Mouse (Mus musculus) kidney, postnatal 0 days (tissue): Measurements from ENCODE around the gene Chst8. TPM values are rescaled to one million over a fixed set of nuclear protein-coding genes. Genes with fewer than 3 reads are reported as not detected.

ENCODE experiments used
- ATAC-seq: fragments of 200-750 bp; cut with Nextera tagmentation; replicated peaks from 2 replicates; pipeline ENCODE4 v1.8.0; 2017; ENCODE audit warnings: low read depth, moderate number of reproducible peaks, moderate TSS enrichment, moderate library complexity; ENCODE audit not compliant: low FRiP score
- DNase-seq: peaks from one replicate; pipeline ENCODE4 v3.0.0-alpha.2; 2016; ENCODE audit warnings: low spot score
- H3K27ac ChIP-seq: fragments of 300-500 bp; sonication (generic); 2 replicates; pipeline ENCODE4 v1.5.1; 2014; ENCODE audit warnings: mild to moderate bottlenecking
- H3K27me3 ChIP-seq: fragments of 300-500 bp; sonication (generic); 2 replicates; pipeline ENCODE4 v1.6.1; 2014; ENCODE audit warnings: low read length, mixed read lengths; ENCODE audit not compliant: insufficient read depth
- H3K36me3 ChIP-seq: fragments of 300-500 bp; sonication (generic); 2 replicates; pipeline ENCODE4 v1.6.1; 2014; ENCODE audit warnings: low read length, mixed read lengths; ENCODE audit not compliant: insufficient read depth
- H3K4me1 ChIP-seq: fragments of 300-500 bp; sonication (generic); replicated peaks from 2 replicates; pipeline ENCODE4 v1.6.1; 2014; ENCODE audit warnings: antibody characterized with exemption, low read length, mixed read lengths; ENCODE audit not compliant: insufficient read depth
- H3K4me2 ChIP-seq: fragments of 300-500 bp; sonication (generic); 2 replicates; pipeline ENCODE4 v1.6.1; 2014; ENCODE audit warnings: mild to moderate bottlenecking, low read length, moderate library complexity, mixed read lengths
- H3K4me3 ChIP-seq: fragments of 300-500 bp; sonication (generic); replicated peaks from 2 replicates; pipeline ENCODE4 v1.5.1; 2014; ENCODE audit warnings: low read depth, low read length
- H3K9ac ChIP-seq: fragments of 300-500 bp; sonication (generic); 2 replicates; pipeline ENCODE4 v1.6.1; 2014; ENCODE audit warnings: low read depth, low read length
- H3K9me3 ChIP-seq: fragments of 300-500 bp; sonication (generic); replicated peaks from 2 replicates; pipeline ENCODE4 v1.6.1; 2016; ENCODE audit warnings: low read length, inconsistent platforms, mixed read lengths
- CTCF ChIP-seq: IDR thresholded peaks from 2 replicates; pipeline ENCODE4 v1.5.1; 2016; ENCODE audit warnings: antibody characterized with exemption, low read depth, mild to moderate bottlenecking, moderate library complexity
- WGBS: fragments of 180-500 bp; shearing (Covaris S2); extraction: QIAGEN DNeasy Blood & Tissue Kit; methylation state at CpG from one replicate; pipeline ENCODE4 v1.1.7; 2014; 5-methylcytosine and 5-hydroxymethylcytosine counted together
- polyA plus RNA-seq: library from polyadenylated mRNA; unstranded; fragments of >200 nt; fragmentation: Nextera tagmentation; extraction: Ambion mirVana; gene quantifications from 2 replicates; pipeline ENCODE4 v1.2.1, GENCODE M21; 2015

Gene Chst8
- polyA plus RNA-seq, 1 experiment from 2014 or later, result 14.1 TPM

DNA sequence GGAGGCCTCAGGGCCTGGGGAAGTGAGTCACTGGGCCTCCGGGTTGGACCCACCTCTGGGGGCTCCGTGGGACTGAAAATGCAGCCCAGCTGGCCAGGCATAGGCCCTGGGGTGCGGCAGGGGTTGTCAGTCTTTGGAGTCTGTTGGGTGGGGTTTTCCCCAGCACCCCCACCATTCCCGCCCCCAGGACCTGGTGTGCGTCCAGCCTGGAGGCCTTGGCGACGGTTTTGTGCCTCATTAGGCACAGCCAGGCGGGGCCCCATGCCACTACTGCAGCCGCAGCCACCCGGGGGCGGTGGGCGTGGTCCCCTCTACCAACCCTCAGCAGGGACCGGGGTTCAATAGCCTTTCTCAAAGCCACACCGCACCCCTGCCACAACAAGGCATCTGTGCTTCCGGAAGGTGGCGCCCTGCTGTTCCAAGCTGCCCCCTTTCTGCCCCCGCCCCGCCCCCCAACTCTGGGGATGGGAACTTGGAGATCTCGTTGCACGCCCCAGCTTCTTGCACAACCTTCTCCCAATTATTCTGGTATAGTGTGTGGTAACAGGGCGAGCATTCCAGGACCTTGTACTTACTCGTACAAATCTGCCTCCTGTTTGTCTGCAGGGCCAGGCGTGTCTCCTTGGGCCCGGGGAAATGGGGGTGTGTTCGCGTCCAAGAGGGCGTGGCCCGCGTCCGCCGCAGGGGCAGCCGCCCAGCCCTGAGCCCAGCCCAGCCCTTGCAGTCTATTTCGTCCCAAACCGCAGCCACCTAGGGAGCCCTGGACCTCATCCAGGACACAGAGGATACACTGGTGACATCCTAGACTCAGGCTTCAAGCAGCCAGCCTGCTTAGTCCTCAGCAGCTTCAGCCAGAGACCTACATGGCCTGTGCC is 182.1 kb downstream of the Chst8 start:
- H3K4me1 ChIP-seq, result 0 out of 2 replicates have a peak, but pooled peaks cover 3% of the 10 kb centered on the region
- peak overlapping the region; percentile 39 for H3K4me3 ChIP-seq
- H3K9ac ChIP-seq, result peak overlapping the region; percentile 62
- DNase-seq, result peak; percentile 79
- under 1% methylated on average over 34 of the region's 34 CpGs for WGBS
- ATAC-seq, result peak; percentile 89
- H3K36me3 ChIP-seq, result no peaks in the 10 kb centered on the region
- peak overlapping the region; percentile 75 for H3K4me2 ChIP-seq
- H3K9me3 ChIP-seq, result no peaks in the 10 kb centered on the region
- peak overlapping the region; percentile 81 for H3K27ac ChIP-seq
- H3K27me3 ChIP-seq, result no peaks in the 10 kb centered on the region
- TF ChIP-seq CTCF, result peak; percentile 47; the same call in 1 of the 2 replicates

GRCm38 (mm10) chr7:34629702-34630210 is 182.8 kb downstream of the Chst8 start:
- WGBS, result 23% methylated on average over 8 of the region's 8 CpGs
- H3K36me3 ChIP-seq, result no peaks in the 10 kb centered on the region
- DNase-seq (no peak), ATAC-seq (peak; percentile 34)
- 0 out of 2 replicates have a peak, but pooled peaks cover 3% of the 10 kb centered on the region for H3K4me1 ChIP-seq
- peak overlapping the region; percentile 81 for H3K27ac ChIP-seq
- peak overlapping the region; percentile 62 for H3K9ac ChIP-seq
- peak overlapping the region; percentile 75 for H3K4me2 ChIP-seq
- TF ChIP-seq CTCF, result no peak
- H3K27me3 ChIP-seq, result no peaks in the 10 kb centered on the region
- no peaks in the 10 kb centered on the region for H3K9me3 ChIP-seq
- peak overlapping the region; percentile 39 for H3K4me3 ChIP-seq

Other genes starting within 250 kb of the Chst8 start
- 24.7 and 26.8 TPM in 2 replicates for gene Kctd15, start 156.0 kb downstream of the Chst8 start, polyA plus RNA-seq
- 150 and 172 TPM in 2 replicates for gene Pepd, start 99.7 kb upstream of the Chst8 start, polyA plus RNA-seq
- gene Cebpg, start 243.9 kb upstream of the Chst8 start, polyA plus RNA-seq, result 30.8 and 32.4 TPM in 2 replicates